Mouse (Mus musculus) spleen, adult 2 months (tissue): Measurements from ENCODE around the gene Nck2.

Experiments
- CTCF ChIP-seq: fragments of 200-500 bp; IDR thresholded peaks from 2 replicates; pipeline ENCODE4 v1.5.1; 2011; ENCODE audit warnings: mild to moderate bottlenecking, inconsistent platforms; ENCODE audit not compliant: insufficient read depth, insufficient read length, insufficient replicate concordance; ENCODE audit errors: extremely low read depth
- POLR2A ChIP-seq: fragments of 200-500 bp; IDR thresholded peaks from 2 replicates; pipeline ENCODE4 v1.6.1; 2011; ENCODE audit warnings: low read depth, low read length, inconsistent platforms

DNA sequence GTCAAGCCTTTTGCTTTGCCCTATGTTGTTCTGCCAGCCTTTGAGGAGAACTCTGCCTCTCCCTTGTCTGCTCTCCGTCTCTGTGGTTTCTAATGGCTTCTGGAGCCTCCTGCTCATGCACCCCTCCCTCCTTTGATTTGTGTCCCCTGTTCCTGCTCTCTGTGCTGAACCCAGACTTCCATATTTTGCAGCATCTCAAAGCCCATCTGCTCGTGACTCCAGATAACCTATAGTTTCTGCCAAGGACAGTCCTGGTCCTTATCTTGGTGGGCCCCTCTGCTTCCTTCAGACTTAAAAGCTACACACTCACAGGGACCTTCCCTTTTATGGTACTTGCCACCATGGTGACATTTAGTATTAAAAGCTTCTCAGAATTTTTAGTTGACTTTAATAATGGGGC, 103.3 kb downstream of the Nck2 start:
- TF ChIP-seq CTCF (no peak), POLR2A (no peak)
